Mouse (Mus musculus): ENCODE data around the gene Abcb10.

DNA sequence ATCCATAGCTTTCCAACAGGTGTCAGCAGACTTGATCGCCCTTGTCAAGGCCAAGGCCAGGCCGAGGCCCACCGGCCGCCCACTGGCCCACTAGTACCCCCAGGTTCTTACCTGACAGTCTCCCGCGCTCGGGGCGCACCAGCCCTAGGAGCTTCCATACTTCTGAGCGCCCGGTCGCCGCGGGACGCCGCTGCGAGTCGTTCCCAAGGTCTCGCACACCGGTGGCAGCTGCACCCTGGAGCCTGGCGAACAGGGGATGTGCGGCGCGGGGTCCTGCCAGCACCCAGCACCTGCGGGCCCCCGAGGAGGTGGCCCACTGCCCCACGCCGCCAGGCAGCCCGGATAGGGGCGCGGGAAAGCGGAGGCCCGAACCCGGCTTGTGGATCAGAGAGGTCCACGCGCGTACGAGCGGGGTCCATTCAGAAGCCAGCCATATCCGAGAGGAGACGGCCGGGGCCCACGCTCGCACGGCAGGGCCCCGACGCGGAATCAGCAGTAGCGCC is 580 bp downstream of the Abcb10 start:
- TF ChIP-seq GATA1 (IDR thresholded peaks at IDR 0.05; ENCODE audit: low read length): no peak
- TF ChIP-seq TAL1 (IDR thresholded peaks at IDR 0.05; ENCODE audit: low read length): no peak

All from erythroblast, embryonic 14.5 days (primary cell).